Mouse (Mus musculus) limb, embryonic 13.5 days (tissue): ENCODE measurements at regions not wholly inside any gene's neighbourhood (a gene's known extent, or its start where the extent isn't known, plus 50 kb on each side); places are given as distances from the start of the nearest gene placed in this dataset.

Experiments used
- ATAC-seq: fragments of 200-750 bp; cut with Nextera tagmentation; 2 replicates; pipeline ENCODE4 v1.8.0; 2017; ENCODE audit warnings: low read depth, moderate number of reproducible peaks, moderate TSS enrichment; ENCODE audit not compliant: low FRiP score
- H3K27ac ChIP-seq: fragments of 300-500 bp; sonication (generic); 2 replicates; pipeline ENCODE4 v1.5.1; 2015; ENCODE audit warnings: inconsistent platforms, mild to moderate bottlenecking, moderate library complexity
- H3K27me3 ChIP-seq: fragments of 300-500 bp; sonication (generic); 2 replicates; pipeline ENCODE4 v1.6.1; 2015; ENCODE audit warnings: mild to moderate bottlenecking, inconsistent platforms
- H3K36me3 ChIP-seq: fragments of 300-500 bp; sonication (generic); 2 replicates; pipeline ENCODE4 v1.6.1; 2015; ENCODE audit warnings: inconsistent platforms, mild to moderate bottlenecking, moderate library complexity
- H3K4me1 ChIP-seq: fragments of 300-500 bp; sonication (generic); 2 replicates; pipeline ENCODE4 v1.6.1; 2015; ENCODE audit warnings: inconsistent platforms
- H3K4me2 ChIP-seq: fragments of 300-500 bp; sonication (generic); replicated peaks from 2 replicates; pipeline ENCODE4 v1.6.1; 2015; ENCODE audit warnings: inconsistent platforms, mild to moderate bottlenecking, moderate library complexity
- H3K4me3 ChIP-seq: fragments of 300-500 bp; sonication (generic); 2 replicates; pipeline ENCODE4 v1.5.1; 2015; ENCODE audit warnings: moderate library complexity, mild to moderate bottlenecking, inconsistent platforms
- H3K9ac ChIP-seq: fragments of 300-500 bp; sonication (generic); 2 replicates; pipeline ENCODE4 v1.6.1; 2015; ENCODE audit warnings: mild to moderate bottlenecking, inconsistent platforms
- H3K9me3 ChIP-seq: fragments of 300-500 bp; sonication (generic); 2 replicates; pipeline ENCODE4 v1.6.1; 2016; ENCODE audit warnings: inconsistent platforms
- WGBS: fragments of 180-500 bp; shearing (Covaris S2); methylation state at CpG from one replicate; pipeline ENCODE4 v1.1.7; 2015; 5-methylcytosine and 5-hydroxymethylcytosine counted together

DNA sequence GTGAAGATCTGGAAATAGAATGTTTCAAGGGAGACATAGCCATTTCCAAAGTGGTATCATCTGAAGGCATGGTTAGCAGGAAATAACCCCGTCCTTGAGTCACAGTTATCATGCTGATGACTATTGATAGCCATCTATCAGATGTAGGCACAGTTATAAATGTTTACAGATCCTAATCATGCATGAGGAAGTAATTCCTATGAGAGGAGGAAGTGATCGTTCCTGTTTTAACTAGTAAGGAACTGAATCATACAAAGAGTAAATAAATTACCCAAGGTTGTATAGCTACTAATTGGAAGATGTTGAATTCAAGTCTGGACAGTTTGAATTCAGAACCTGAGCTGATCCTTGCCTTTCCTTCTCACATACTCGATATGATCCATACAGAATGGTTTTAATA lies 450.7 kb upstream of the Cwc22 start:
- no peak for ATAC-seq
- Histone ChIP-seq H3K9ac (no peak overlapping the region), H3K9me3 (no peaks in the 10 kb centered on the region), H3K27me3 (no peaks in the 10 kb centered on the region), H3K36me3 (no peaks in the 10 kb centered on the region), H3K4me3 (no peak overlapping the region), H3K4me2 (no peak overlapping the region), H3K27ac (no peak overlapping the region), H3K4me1 (no peaks in the 10 kb centered on the region)
- 88% methylated on average over 3 of the region's 3 CpGs for WGBS

DNA sequence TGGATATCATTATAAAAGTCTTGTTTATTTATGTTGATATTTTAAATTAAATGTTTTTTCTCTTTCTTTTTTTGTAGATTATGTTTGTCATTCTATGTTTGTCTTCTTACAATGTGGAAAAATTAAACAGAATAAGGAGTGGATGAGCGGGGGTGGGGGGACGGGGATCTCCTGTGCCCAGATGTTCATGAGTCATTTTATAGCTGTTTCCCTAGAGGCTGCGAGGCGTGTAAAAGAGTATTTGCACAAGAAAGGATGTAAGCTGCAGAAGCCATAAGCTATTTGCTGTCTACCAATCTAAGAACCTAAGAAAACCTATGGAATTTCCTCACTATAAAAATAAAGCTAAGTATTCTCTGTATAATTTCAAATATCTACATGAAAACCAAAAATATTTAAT lies 446.9 kb upstream of the Cwc22 start:
- H3K9ac ChIP-seq = no peak overlapping the region
- no peaks in the 10 kb centered on the region for H3K36me3 ChIP-seq
- no peak for ATAC-seq
- peaks cover under 1% of the 10 kb centered on the region; the same call in 1 of the 2 replicates for H3K4me1 ChIP-seq
- no peaks in the 10 kb centered on the region for H3K27me3 ChIP-seq
- no peak overlapping the region for H3K27ac ChIP-seq
- H3K4me2 ChIP-seq = no peak overlapping the region
- H3K9me3 ChIP-seq = no peaks in the 10 kb centered on the region
- H3K4me3 ChIP-seq = no peak overlapping the region
- 26% methylated on average over 4 of the region's 4 CpGs for WGBS

DNA sequence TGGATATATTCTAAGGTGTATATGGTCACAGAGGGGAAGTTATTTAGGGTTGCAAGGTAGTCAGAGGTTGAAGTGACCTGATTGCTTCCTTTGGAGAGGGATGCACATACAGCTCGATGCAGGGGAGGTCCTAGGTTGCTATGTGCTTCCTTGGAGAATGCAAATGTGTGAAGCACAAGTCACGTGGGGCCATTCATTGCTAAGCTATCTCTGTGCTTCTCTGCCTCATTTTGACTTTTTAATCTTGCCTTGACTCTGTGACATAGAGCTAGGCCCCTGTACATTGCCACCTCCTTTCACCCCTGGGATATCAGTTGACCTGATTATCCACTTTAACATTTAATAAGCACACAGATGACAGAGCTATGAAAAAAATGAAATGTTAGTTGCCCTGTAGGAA lies 446.2 kb upstream of the Cwc22 start:
- Histone ChIP-seq H3K36me3 (no peaks in the 10 kb centered on the region), H3K9ac (no peak overlapping the region), H3K27ac (no peak overlapping the region), H3K4me1 (peaks cover 2% of the 10 kb centered on the region; the same call in 1 of the 2 replicates), H3K27me3 (no peaks in the 10 kb centered on the region), H3K9me3 (no peaks in the 10 kb centered on the region), H3K4me3 (no peak overlapping the region), H3K4me2 (no peak overlapping the region)
- 69% methylated on average over 2 of the region's 2 CpGs for WGBS
- no peak for ATAC-seq

DNA sequence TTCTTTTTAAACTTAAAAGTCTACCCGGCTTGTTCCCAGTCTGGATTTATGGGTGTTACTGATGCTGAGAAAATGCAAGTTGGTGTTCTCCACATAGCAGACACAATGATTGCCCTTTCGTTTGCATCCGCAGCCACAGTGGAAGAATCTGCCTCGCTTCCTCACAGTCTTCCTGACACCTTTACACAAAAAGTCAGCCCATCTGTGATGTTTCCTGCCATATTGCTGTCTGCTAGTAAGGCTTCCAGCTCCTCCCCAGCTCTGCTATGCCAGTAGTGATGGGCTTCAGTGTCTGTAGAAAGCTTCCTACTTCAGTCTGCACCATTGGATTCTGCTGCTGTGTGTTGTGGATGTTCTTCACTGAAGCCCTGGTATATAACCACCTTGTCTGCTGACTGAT lies 441.8 kb upstream of the Cwc22 start:
- peaks cover 2% of the 10 kb centered on the region; the same call in 1 of the 2 replicates for H3K4me1 ChIP-seq
- no peak for ATAC-seq
- H3K27me3 ChIP-seq = no peaks in the 10 kb centered on the region
- H3K36me3 ChIP-seq = no peaks in the 10 kb centered on the region
- H3K4me3 ChIP-seq = no peak overlapping the region
- H3K27ac ChIP-seq = no peak overlapping the region
- no peaks in the 10 kb centered on the region for H3K9me3 ChIP-seq
- H3K4me2 ChIP-seq = no peak overlapping the region
- WGBS = 69% methylated on average over 4 of the region's 4 CpGs
- no peak overlapping the region for H3K9ac ChIP-seq

DNA sequence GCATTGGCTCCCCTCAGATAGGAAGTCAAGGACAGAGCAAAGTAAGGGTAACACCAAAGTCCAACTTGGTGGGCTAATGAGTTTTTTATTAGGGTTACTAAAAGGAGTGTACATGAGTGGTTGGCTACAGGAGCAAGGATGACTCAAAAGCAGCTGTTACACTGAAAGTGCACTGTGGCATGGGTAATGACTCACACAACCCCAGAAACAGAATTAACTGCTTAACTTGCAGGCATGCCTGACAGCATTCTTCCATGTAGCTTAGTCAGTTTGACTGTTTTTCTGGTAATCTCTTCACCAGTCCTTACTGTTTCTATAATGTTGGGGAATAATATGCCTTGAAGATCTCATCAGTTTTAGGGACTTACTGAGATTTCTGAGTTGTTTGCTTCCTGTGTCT lies 435.1 kb upstream of the Cwc22 start:
- Histone ChIP-seq H3K36me3 (no peaks in the 10 kb centered on the region), H3K4me2 (no peak overlapping the region)
- no peak for ATAC-seq

DNA sequence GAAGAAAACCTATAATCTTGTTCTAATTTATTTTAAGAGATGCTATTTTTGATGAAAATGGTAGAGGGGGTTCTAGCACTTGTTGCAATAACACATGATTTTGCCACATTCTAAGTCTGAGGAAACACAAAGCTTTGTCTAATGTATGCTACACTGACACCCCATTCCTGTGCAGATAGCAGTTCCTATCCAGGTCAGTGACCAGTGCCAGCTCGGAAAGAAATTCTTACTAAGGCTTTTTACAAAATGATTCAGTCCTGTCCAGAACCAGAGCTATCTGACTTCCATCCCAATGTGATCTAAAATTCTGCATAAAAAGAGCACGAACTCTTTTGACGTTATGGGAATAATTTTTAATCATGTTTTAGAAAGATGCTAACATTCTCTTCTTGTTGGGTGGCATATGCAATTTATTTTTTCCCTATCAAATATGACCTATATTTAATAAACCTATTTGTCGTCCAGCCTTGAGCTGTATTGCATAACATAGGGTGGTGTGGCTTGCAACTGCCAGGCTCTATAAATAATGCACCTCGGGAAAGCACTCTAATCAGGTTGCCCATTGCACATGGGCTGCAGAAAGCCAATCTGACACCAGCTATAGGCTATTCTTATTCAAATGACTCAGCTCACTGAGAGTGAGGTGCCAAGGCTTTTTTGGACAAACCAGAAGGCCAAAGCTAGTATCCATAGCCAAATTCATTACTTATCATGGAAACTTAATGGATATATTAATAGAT lies 385.7 kb upstream of the Cwc22 start:
- H3K4me3 ChIP-seq = no peak overlapping the region
- H3K4me2 ChIP-seq = no peak overlapping the region
- no peak for ATAC-seq
- H3K27me3 ChIP-seq = no peaks in the 10 kb centered on the region
- no peaks in the 10 kb centered on the region for H3K36me3 ChIP-seq
- H3K9ac ChIP-seq = no peak overlapping the region
- no peaks in the 10 kb centered on the region for H3K4me1 ChIP-seq
- no peak overlapping the region for H3K27ac ChIP-seq
- WGBS = 85% methylated on average over 5 of the region's 5 CpGs
- H3K9me3 ChIP-seq = peaks cover 1% of the 10 kb centered on the region; the same call in 1 of the 2 replicates

More for the DNA sequence above, 435.1 kb upstream of the Cwc22 start:
- H3K27me3 ChIP-seq = no peaks in the 10 kb centered on the region
- H3K4me1 ChIP-seq = no peaks in the 10 kb centered on the region
- no peaks in the 10 kb centered on the region for H3K9me3 ChIP-seq
- H3K4me3 ChIP-seq = no peak overlapping the region
- no peak overlapping the region for H3K27ac ChIP-seq
- no peak overlapping the region for H3K9ac ChIP-seq

DNA sequence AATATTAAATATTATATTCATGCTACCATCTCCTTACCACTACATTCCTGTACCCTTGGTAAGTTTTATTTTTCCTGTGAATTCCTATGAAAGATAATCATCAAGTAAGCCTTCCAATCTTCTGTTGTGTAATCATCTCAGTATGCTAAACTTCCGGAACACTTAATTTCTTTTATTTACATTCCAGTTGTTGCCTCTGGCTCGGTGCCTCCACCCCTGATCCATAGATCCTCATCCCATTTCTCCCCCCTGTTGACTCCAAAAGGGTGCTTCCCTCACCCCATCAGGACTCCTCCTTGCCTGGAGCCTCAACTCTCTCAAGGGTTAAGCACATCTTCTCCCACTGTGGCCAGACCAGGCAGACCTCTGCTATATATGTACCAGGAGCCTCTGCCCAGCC lies 379.9 kb upstream of the Cwc22 start:
- H3K36me3 ChIP-seq = no peaks in the 10 kb centered on the region
- ATAC-seq = no peak

DNA sequence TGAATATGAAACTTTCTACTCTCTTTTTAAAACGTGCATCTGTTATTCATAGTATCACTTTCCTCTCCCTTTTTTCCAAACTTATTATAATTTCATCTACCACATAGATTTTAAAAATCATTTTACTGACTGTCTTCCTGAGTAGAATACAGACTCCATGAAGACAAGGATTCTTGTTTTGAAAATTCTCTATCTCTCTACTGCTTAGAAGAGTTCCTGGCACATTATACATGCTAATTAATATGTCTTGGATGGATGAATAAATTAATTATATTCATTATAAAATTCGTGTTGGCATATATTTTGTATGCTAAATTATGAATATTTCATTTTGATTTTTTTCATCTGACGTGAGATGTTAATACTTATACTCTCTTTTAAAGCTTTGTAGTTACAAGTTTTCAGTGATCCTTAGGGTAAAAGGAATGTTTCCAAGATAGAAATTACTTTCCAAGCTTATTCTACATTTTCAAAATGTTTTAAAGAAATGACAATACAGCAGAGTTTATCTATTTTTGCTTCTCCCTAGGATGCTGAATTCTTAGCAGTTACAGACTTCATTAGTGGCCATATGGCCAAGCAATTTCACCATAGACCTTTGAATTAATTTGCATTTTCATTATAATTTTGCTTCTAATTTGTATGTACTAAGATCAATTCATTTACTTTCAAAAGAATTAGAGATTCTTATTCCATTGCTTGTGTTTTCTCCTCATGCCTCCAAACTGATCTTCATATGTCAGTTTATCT lies 376.2 kb upstream of the Cwc22 start:
- no peak overlapping the region for H3K4me2 ChIP-seq
- H3K9ac ChIP-seq = no peak overlapping the region
- ATAC-seq = no peak
- no peaks in the 10 kb centered on the region for H3K36me3 ChIP-seq
- no peak overlapping the region for H3K4me3 ChIP-seq
- 61% methylated on average over 3 of the region's 3 CpGs for WGBS
- no peak overlapping the region for H3K27ac ChIP-seq
- H3K4me1 ChIP-seq = no peaks in the 10 kb centered on the region
- H3K9me3 ChIP-seq = peaks cover 6% of the 10 kb centered on the region; the same call in 1 of the 2 replicates
- no peaks in the 10 kb centered on the region for H3K27me3 ChIP-seq

More for the DNA sequence above, 379.9 kb upstream of the Cwc22 start:
- H3K4me3 ChIP-seq = no peak overlapping the region
- no peaks in the 10 kb centered on the region for H3K27me3 ChIP-seq
- no peak overlapping the region for H3K27ac ChIP-seq
- 90% methylated on average over 2 of the region's 2 CpGs for WGBS
- peaks cover 6% of the 10 kb centered on the region; the same call in 1 of the 2 replicates for H3K9me3 ChIP-seq
- no peak overlapping the region for H3K9ac ChIP-seq
- H3K4me1 ChIP-seq = no peaks in the 10 kb centered on the region
- no peak overlapping the region for H3K4me2 ChIP-seq

DNA sequence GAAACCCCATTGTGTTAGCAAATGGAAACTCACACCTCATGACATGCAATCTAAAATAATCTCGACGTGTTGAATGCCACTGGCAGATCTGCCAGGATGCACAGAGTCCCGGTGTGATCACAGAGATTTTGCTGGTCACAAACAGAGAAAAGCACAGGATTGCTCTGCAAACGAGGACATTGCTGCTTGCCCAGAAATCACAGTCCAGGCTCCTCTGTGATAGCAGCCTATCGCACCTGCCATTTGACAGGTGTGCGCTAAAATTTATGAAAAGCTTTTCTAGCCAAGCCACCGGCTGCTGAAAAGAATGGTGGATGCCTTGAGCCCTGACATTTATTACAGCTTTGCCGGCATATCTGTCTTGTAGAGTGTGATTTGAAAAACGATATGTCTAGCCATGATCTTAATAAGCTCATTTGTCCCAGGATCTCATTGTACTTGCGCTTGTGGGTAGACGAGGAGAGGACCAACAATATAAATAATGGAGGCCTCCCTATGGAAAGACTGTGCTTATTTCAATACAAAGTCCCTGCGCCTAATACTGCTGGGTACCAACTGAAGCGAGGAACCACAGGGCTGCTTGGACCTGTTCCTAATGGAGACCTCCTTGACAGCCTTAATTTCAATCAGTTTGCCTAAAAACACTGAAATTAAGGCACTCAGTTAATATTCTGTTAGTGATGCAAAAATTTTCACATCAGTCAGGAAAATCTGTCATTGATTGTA lies 365.8 kb upstream of the Cwc22 start:
- H3K36me3 ChIP-seq = no peaks in the 10 kb centered on the region
- no peak overlapping the region for H3K4me3 ChIP-seq
- no peaks in the 10 kb centered on the region for H3K27me3 ChIP-seq
- no peaks in the 10 kb centered on the region for H3K4me1 ChIP-seq
- 71% methylated on average over 13 of the region's 13 CpGs for WGBS
- no peak for ATAC-seq
- H3K9ac ChIP-seq = no peak overlapping the region
- H3K9me3 ChIP-seq = no peaks in the 10 kb centered on the region; the same call in 1 of the 2 replicates
- H3K27ac ChIP-seq = no peak overlapping the region
- no peak overlapping the region for H3K4me2 ChIP-seq

DNA sequence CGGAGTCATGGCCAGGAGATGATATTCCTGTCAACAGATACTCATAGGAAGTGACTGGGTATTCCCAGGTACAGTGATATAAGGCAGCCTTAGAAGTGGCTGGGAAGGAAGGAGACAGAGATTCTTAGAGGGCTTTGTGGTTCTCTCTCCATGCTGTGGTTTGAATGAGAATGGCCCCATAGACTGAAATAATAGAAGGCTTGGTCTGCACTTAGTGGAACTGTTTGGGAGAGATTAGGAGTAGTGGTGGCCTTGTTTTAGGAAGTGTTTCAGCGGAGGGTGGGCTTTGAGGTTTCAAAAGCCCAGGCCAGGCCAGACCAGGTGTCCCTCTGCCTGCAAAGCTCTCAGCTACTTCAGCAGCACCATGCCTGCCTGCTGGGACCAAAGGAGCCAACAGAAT lies 363.2 kb upstream of the Cwc22 start:
- no peak for ATAC-seq
- H3K4me1 ChIP-seq = no peaks in the 10 kb centered on the region
- H3K9ac ChIP-seq = no peak overlapping the region

DNA sequence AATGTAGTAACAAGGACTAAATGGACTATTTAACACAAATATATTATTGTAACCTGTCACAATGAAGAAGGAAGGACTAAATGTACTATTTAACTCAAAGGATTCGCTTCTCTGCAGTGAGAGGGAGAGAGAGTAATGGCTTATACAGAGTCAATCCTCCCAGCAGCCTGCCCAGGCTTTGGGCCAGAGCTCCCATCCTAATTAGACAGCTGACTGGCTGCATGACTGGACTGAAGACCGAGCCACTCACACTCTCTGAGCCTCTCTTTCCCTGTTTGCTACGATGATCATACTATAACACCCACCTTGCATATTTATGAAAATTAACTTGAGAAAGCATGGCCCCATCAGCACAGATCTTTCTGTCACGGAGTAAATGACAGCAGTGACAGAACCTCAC lies 360.7 kb upstream of the Cwc22 start:
- no peak overlapping the region for H3K27ac ChIP-seq
- no peaks in the 10 kb centered on the region for H3K36me3 ChIP-seq
- no peaks in the 10 kb centered on the region for H3K9me3 ChIP-seq
- H3K4me1 ChIP-seq = no peaks in the 10 kb centered on the region
- H3K27me3 ChIP-seq = no peaks in the 10 kb centered on the region
- H3K9ac ChIP-seq = no peak overlapping the region
- no peak for ATAC-seq
- H3K4me2 ChIP-seq = no peak overlapping the region
- H3K4me3 ChIP-seq = no peak overlapping the region
- WGBS = 75% methylated on average over 4 of the region's 4 CpGs

More for the DNA sequence above, 363.2 kb upstream of the Cwc22 start:
- Histone ChIP-seq H3K27ac (no peak overlapping the region), H3K36me3 (no peaks in the 10 kb centered on the region), H3K4me3 (no peak overlapping the region), H3K4me2 (no peak overlapping the region), H3K27me3 (no peaks in the 10 kb centered on the region), H3K9me3 (no peaks in the 10 kb centered on the region)
- 82% methylated on average over 2 of the region's 2 CpGs for WGBS

DNA sequence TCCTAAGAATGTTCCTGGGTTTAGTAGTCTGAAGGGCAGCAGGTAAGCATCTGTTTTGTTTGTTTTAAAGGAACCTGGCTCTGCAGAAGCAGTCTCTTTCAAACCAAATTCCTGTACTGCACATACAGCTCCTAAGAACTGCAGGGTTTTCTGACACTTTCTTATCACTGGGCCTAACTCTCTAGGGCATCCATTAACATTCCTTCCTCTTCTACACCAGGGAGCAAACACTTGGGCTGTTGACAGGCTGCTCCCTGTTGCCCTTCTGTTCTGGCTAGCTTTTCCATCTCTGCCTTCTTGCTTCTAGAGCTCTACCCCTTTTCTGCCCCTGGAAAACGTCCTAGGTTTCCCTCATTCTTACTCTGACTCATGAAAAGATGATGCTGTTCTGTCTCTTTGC lies 345.5 kb upstream of the Cwc22 start:
- H3K4me3 ChIP-seq = no peak overlapping the region
- WGBS = 13% methylated on average over 1 of the region's 1 CpGs
- H3K9me3 ChIP-seq = no peaks in the 10 kb centered on the region
- H3K27ac ChIP-seq = no peak overlapping the region
- no peaks in the 10 kb centered on the region for H3K4me1 ChIP-seq
- no peak overlapping the region for H3K4me2 ChIP-seq
- no peak for ATAC-seq
- no peaks in the 10 kb centered on the region for H3K36me3 ChIP-seq
- no peaks in the 10 kb centered on the region for H3K27me3 ChIP-seq
- no peak overlapping the region for H3K9ac ChIP-seq
